Mouse (Mus musculus): ENCODE data around the gene Rab3d.

- no peak for TF ChIP-seq MXI1 (IDR thresholded peaks at IDR 0.05; ENCODE audit: low read depth, low read length)
- no peak for TF ChIP-seq EP300 (IDR thresholded peaks at IDR 0.05; ENCODE audit: low read depth in 1 of 2, low read length in 2 of 2)
Measured at GRCm38 (mm10) chr9:21857501-21857900, 60.5 kb downstream of the Rab3d start.
